Mouse (Mus musculus): Measurements from ENCODE around the gene Gm19965.

Gene Gm19965

DNA sequence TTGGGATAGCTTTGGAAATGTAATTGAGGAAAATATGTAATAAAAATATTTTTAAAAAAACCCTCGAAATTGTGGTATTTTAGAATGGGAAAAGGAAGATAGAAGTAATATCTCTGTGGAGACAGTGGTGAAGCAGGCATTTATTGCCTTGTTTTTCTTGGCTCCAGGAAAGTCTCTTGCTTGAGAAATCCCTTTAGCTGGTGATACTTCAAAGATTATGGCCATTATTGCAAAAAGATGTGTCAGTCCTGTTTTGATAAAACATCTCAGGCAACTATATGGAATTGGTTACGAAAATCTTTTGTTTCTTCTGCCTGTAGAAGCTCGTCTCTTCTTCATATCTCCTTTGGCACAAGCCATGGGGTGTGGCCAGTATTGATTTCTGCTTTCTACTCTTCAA lies at the start of gene Gm19965:
Gene Gm19965, plus strand, starts transcription at position 301 of the 400 bp plus-strand sequence.
- no peak for DNase-seq (ENCODE audit: extremely low spot score)

DNA sequence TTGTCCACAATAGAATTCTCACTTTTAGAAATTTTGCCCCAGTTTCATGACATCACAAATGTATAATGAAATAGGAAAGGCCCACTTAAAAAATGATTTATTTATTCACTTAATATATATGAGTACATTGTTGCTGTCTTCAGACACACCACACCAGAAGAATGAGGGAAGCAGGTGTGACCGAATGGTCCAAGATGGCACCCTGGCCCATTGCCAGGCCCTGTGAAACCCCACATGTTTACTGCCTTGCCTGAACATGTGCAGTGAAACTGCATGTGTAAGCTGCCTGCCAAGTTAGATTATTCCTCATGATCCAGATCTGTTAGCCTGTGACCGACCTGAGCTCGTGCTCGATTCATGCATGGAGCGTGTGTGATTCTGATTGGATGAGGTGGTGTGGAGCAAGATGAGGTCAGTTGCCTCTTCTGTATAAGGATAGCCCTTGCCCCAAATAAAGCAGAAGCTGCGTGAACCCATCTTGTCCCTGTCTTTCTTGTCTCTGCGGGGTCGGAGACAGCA lies 20.3 kb upstream of the Gm19965 start:
- DNase-seq (ENCODE audit: extremely low spot score): no peak

All from embryo, embryonic 9.5 days (tissue).